8 mouse cellular contexts compared by ENCODE assay signal in the genomic region with DNA sequence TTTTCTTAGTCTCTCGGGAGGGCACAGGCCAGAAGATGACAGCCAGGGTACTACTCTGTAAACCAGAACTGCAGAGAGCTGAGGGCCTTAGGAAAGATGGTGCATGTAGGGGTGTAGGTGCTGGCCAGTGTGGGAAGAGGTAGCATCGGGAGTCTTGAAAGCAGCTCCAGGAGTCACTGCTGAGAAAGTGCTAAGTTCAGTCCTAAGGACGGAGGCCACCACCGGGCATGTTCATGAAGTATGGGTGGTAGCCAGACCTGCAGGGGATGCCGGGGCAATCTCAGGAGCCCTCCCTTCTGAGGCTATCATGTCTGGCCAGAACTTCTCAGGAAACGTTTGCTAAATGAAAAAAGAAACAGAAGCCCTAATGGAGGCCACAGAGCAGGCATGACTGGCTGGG. TPM values are rescaled to one million over a fixed set of nuclear protein-coding genes. Genes with fewer than 3 reads are reported as not detected.
DNase-seq lines count a peak whose midpoint lies in the region; ATAC-seq and TF ChIP-seq lines count a peak whose summit lies in the region.

No protein-coding gene starts in this region.

- H3K27ac ChIP-seq in heart, postnatal 0 days (ENCODE audit: low read depth), result peak overlapping the region; percentile 33
- peak overlapping the region; percentile 59 for H3K27ac ChIP-seq in CH12.LX (ENCODE audit: insufficient read depth, low read depth)
- 0 out of 2 replicates have a peak overlapping the region, but pooled peaks have one; percentile 17 for H3K27ac ChIP-seq in forebrain, embryonic 13.5 days
- 0 out of 2 replicates have a peak overlapping the region, but pooled peaks have one; percentile 13 for H3K27ac ChIP-seq in limb, embryonic 14.5 days (replicated peaks; ENCODE audit: low read depth, low read length)

- TF ChIP-seq RAD21 in CH12.LX (IDR thresholded peaks at IDR 0.05; ENCODE audit: low read depth, low read length), result no peak

- in situ Hi-C loops in CH12.LX (cut with MboI; ENCODE audit: low pct_ligation_motif_present, low pct_unique_long_range_greater_than_20kb, low sequenced_read_pairs), result loop anchor here (5.0 kb wide), 1 partner anchor 33 kb away; no protein-coding TSS in a partner anchor

- no peak overlapping the region for H3K4me3 ChIP-seq in heart, postnatal 0 days (ENCODE audit: low read depth, low read length)
- peak overlapping the region; percentile 2 to 70 (median 54) for H3K4me3 ChIP-seq in CH12.LX (replicated peaks in 1 of 3; ENCODE audit: low read depth in 2 of 3, low read length in 2 of 3, poor library complexity in 1 of 3)
- peak overlapping the region; percentile 13 for H3K4me3 ChIP-seq in forebrain, embryonic 13.5 days
- no peak overlapping the region for H3K4me3 ChIP-seq in limb, embryonic 14.5 days (replicated peaks; ENCODE audit: low read length)

- H3K27me3 ChIP-seq in heart, postnatal 0 days (ENCODE audit: control insufficient read depth, insufficient read depth, low read length), result no peaks in the 10 kb centered on the region
- H3K27me3 ChIP-seq in CH12.LX (replicated peaks), result no peaks in the 10 kb centered on the region
- H3K27me3 ChIP-seq in forebrain, embryonic 13.5 days, result no peaks in the 10 kb centered on the region
- no peaks in the 10 kb centered on the region for H3K27me3 ChIP-seq in limb, embryonic 14.5 days (ENCODE audit: control insufficient read depth, insufficient read depth, low read length)

- ATAC-seq in heart, postnatal 0 days (ENCODE audit: insufficient read depth, low read depth), result no peak
- ATAC-seq in forebrain, embryonic 13.5 days, result no peak
- no peak for ATAC-seq in limb, embryonic 14.5 days (ENCODE audit: low FRiP score, low read depth)

- intact Hi-C loops in heart, postnatal 36 days (cut with DNase I), result no loop called here

- no peak for TF ChIP-seq EP300 in heart, postnatal 0 days (IDR thresholded peaks at IDR 0.05; ENCODE audit: low read depth)
- no peak for TF ChIP-seq EP300 in CH12.LX (IDR thresholded peaks at IDR 0.05; ENCODE audit: low read length)

- TF ChIP-seq POLR2A in CH12.LX (IDR thresholded peaks at IDR 0.05; ENCODE audit: low read depth, low read length), result no peak; the same call in 1 of the 2 replicates
- TF ChIP-seq POLR2A in limb, embryonic 14.5 days (IDR thresholded peaks at IDR 0.05; ENCODE audit: borderline replicate concordance, extremely low read depth, insufficient read depth, insufficient read length), result no peak

- no peak for DNase-seq in heart, postnatal 0 days (ENCODE audit: low spot score)
- DNase-seq in heart, postnatal 36 days, result no peak
- DNase-seq in CH12.LX (ENCODE audit: extremely low read depth), result no peak
- DNase-seq in limb, embryonic 14.5 days (ENCODE audit: low spot score), result no peak
- DNase-seq in thymus, postnatal 25 days, result no peak
- no peak for DNase-seq in layer of hippocampus, adult 9-10 months (ENCODE audit: low spot score)
- no peak for DNase-seq in cerebellum, postnatal 4 days (ENCODE audit: low spot score in 2 of 2)

- H3K9ac ChIP-seq in heart, postnatal 0 days (replicated peaks; ENCODE audit: low read depth, low read length), result no peak overlapping the region
- peak overlapping the region; percentile 4; the same call in 1 of the 2 replicates for H3K9ac ChIP-seq in CH12.LX (ENCODE audit: insufficient read depth, low read depth)
- 0 out of 2 replicates have a peak overlapping the region, but pooled peaks have one; percentile 98 for H3K9ac ChIP-seq in forebrain, embryonic 13.5 days
- H3K9ac ChIP-seq in limb, embryonic 14.5 days (ENCODE audit: low read depth, low read length, severe bottlenecking), result no peak overlapping the region

- TF ChIP-seq CTCF in heart, postnatal 0 days (IDR thresholded peaks at IDR 0.05; ENCODE audit: low read depth), result no peak
- no peak for TF ChIP-seq CTCF in CH12.LX (conservative IDR thresholded peaks at IDR 0.05 in 1 of 2, IDR thresholded peaks at IDR 0.05 in 1 of 2; ENCODE audit: low read depth in 2 of 2, low read length in 2 of 2)

- H3K4me2 ChIP-seq in heart, postnatal 0 days (ENCODE audit: low read depth, low read length), result no peak overlapping the region
- H3K4me2 ChIP-seq in CH12.LX (ENCODE audit: insufficient read depth, low read depth, poor library complexity, severe bottlenecking), result peak overlapping the region; percentile 45
- H3K4me2 ChIP-seq in forebrain, embryonic 13.5 days, result peak overlapping the region; percentile 92
- H3K4me2 ChIP-seq in limb, embryonic 14.5 days (replicated peaks; ENCODE audit: low read depth, low read length, severe bottlenecking), result no peak overlapping the region

- WGBS in heart, postnatal 0 days, result 49% methylated on average over 6 of the region's 6 CpGs
- WGBS in forebrain, embryonic 13.5 days, result 91% methylated on average over 6 of the region's 6 CpGs
- WGBS in limb, embryonic 14.5 days, result 72% methylated on average over 6 of the region's 6 CpGs

- H3K4me1 ChIP-seq in heart, postnatal 0 days (ENCODE audit: control insufficient read depth, insufficient read depth), result peaks cover 38% of the 10 kb centered on the region
- H3K4me1 ChIP-seq in CH12.LX (ENCODE audit: control insufficient read depth in 1 of 2, insufficient read depth in 2 of 2), result peaks cover 38 to 84% of the 10 kb centered on the region in 2 experiments
- peaks cover 71% of the 10 kb centered on the region for H3K4me1 ChIP-seq in forebrain, embryonic 13.5 days
- H3K4me1 ChIP-seq in limb, embryonic 14.5 days (ENCODE audit: control insufficient read depth, insufficient read depth, low read length), result peaks cover 37% of the 10 kb centered on the region

- peaks cover 27% of the 10 kb centered on the region for H3K36me3 ChIP-seq in heart, postnatal 0 days (replicated peaks; ENCODE audit: control insufficient read depth, insufficient read depth, low read length)
- H3K36me3 ChIP-seq in CH12.LX (replicated peaks in 1 of 2; ENCODE audit: control insufficient read depth in 1 of 2, insufficient read depth in 1 of 2, low read length in 1 of 2), result peaks cover 23 to 41% of the 10 kb centered on the region in 2 experiments
- H3K36me3 ChIP-seq in forebrain, embryonic 13.5 days (ENCODE audit: poor library complexity, severe bottlenecking), result peaks cover 40% of the 10 kb centered on the region
- peaks cover 33% of the 10 kb centered on the region for H3K36me3 ChIP-seq in limb, embryonic 14.5 days (ENCODE audit: control insufficient read depth, insufficient read depth, low read length)

- dilution Hi-C loops in CH12.LX (cut with MboI; ENCODE audit: extremely low pct_ligation_motif_present, extremely low pct_unique_long_range_greater_than_20kb, low sequenced_read_pairs), result no loop called here

- peaks cover 9% of the 10 kb centered on the region for H3K79me2 ChIP-seq in CH12.LX (replicated peaks; ENCODE audit: control insufficient read depth, extremely low read depth, insufficient read depth, poor library complexity, severe bottlenecking)

- no peaks in the 10 kb centered on the region for H3K9me3 ChIP-seq in heart, postnatal 0 days (replicated peaks; ENCODE audit: control insufficient read depth, low read length)
- H3K9me3 ChIP-seq in CH12.LX (replicated peaks; ENCODE audit: low read length), result no peaks in the 10 kb centered on the region
- no peaks in the 10 kb centered on the region for H3K9me3 ChIP-seq in forebrain, embryonic 13.5 days (replicated peaks)
- H3K9me3 ChIP-seq in limb, embryonic 14.5 days (ENCODE audit: control insufficient read depth, low read length), result no peaks in the 10 kb centered on the region

TF ChIP-seq in CH12.LX, 34 proteins besides CTCF, POLR2A, EP300 and RAD21:
- TF ChIP-seq GABPA (IDR thresholded peaks at IDR 0.05; ENCODE audit: insufficient replicate concordance, low read depth, low read length), result no peak
- TF ChIP-seq SIN3A (IDR thresholded peaks at IDR 0.05; ENCODE audit: low read length), result no peak
- no peak for TF ChIP-seq TBP (conservative IDR thresholded peaks at IDR 0.05; ENCODE audit: low read depth, low read length)
- no peak for TF ChIP-seq NRF1 (IDR thresholded peaks at IDR 0.05; ENCODE audit: low read depth, low read length)
- TF ChIP-seq E2F4 (IDR thresholded peaks at IDR 0.05; ENCODE audit: insufficient replicate concordance, low read depth, low read length), result no peak
- TF ChIP-seq HCFC1 (IDR thresholded peaks at IDR 0.05; ENCODE audit: low read depth, low read length), result 0 out of 2 replicates have a peak, but pooled peaks have one; percentile 4
- TF ChIP-seq KAT2A (IDR thresholded peaks at IDR 0.05; ENCODE audit: insufficient replicate concordance, low read length), result no peak
- TF ChIP-seq TCF12 (IDR thresholded peaks at IDR 0.05; ENCODE audit: low read depth, low read length), result no peak
- no peak for TF ChIP-seq BHLHE40 (IDR thresholded peaks at IDR 0.05; ENCODE audit: low read depth, low read length)

RNA-seq across cellular contexts. Expression of a gene that starts 3.3 kb away (rescaled TPM):
- total RNA-seq in heart, postnatal 0 days (2014; rRNA removed; ENCODE audit: low replicate concordance), result 77.1 and 78.2 TPM in 2 replicates
- 53.8 and 55.7 TPM in 2 replicates for polyA plus RNA-seq in heart, postnatal 0 days (2015; fragmentation: Nextera tagmentation; extraction: Ambion mirVana)
- total RNA-seq in heart, postnatal 36 days (2021), result 10 to 100 TPM; 19.9 to 21.7 TPM
- total RNA-seq in CH12.LX (2012; rRNA removed) (91.2 and 97.5 TPM in 2 replicates), CH12.LX (2014; rRNA removed) (151 and 154 TPM in 2 replicates)
- polyA plus RNA-seq in CH12.LX (2012; ENCODE audit: insufficient read length, low read depth), result 161 and 178 TPM in 2 replicates
- polyA plus RNA-seq in forebrain, embryonic 13.5 days (2015; fragmentation: Nextera tagmentation; extraction: Ambion mirVana), result 59.2 and 59.3 TPM in 2 replicates
- polyA plus RNA-seq in limb, embryonic 14.5 days (2012; rRNA removed), result 79.8 and 105 TPM in 2 replicates
- 103 and 109 TPM in 2 replicates for polyA plus RNA-seq in limb, embryonic 14.5 days (2014; fragmentation: Nextera tagmentation; extraction: Ambion mirVana)

RNA-seq across cellular contexts. Expression of a gene that starts 8.5 kb away (rescaled TPM):
- 78.3 and 91.9 TPM in 2 replicates for total RNA-seq in heart, postnatal 0 days (2014; rRNA removed; ENCODE audit: low replicate concordance)
- polyA plus RNA-seq in heart, postnatal 0 days (2015; fragmentation: Nextera tagmentation; extraction: Ambion mirVana), result 32.0 and 36.6 TPM in 2 replicates
- 10 to 100 TPM; 28.1 to 33.8 TPM for total RNA-seq in heart, postnatal 36 days (2021)
- 34.0 and 38.8 TPM in 2 replicates for total RNA-seq in CH12.LX (2012; rRNA removed)
- total RNA-seq in CH12.LX (2014; rRNA removed), result 53.1 and 54.7 TPM in 2 replicates
- 93.8 and 104 TPM in 2 replicates for polyA plus RNA-seq in CH12.LX (2012; ENCODE audit: insufficient read length, low read depth)
- polyA plus RNA-seq in forebrain, embryonic 13.5 days (2015; fragmentation: Nextera tagmentation; extraction: Ambion mirVana), result 122 and 140 TPM in 2 replicates
- 59.0 and 59.7 TPM in 2 replicates for polyA plus RNA-seq in limb, embryonic 14.5 days (2012; rRNA removed)
- 45.2 and 46.9 TPM in 2 replicates for polyA plus RNA-seq in limb, embryonic 14.5 days (2014; fragmentation: Nextera tagmentation; extraction: Ambion mirVana)

Comparison
In these comparisons a context has a peak if more than half of its experiments do, and no peak if none do; other contexts are left out.
1. H3K4me2 ChIP-seq: peak in CH12.LX (single experiment) and forebrain, embryonic 13.5 days (single experiment); none in heart, postnatal 0 days (single experiment) and limb, embryonic 14.5 days (single experiment).
2. H3K4me3 ChIP-seq: peak in CH12.LX (3 of 3) and forebrain, embryonic 13.5 days (single experiment); none in heart, postnatal 0 days (single experiment) and limb, embryonic 14.5 days (single experiment).
3. H3K9ac ChIP-seq: peak in CH12.LX (single experiment) and forebrain, embryonic 13.5 days (single experiment); none in heart, postnatal 0 days (single experiment) and limb, embryonic 14.5 days (single experiment).
4. Peak in every context shown above with its lines, with median percentiles within 50 percentile points of each other: H3K27ac ChIP-seq.